Mouse (Mus musculus) kidney, adult 2 months (tissue): ENCODE results near the gene Pradc1.

ENCODE experiments used
- CTCF ChIP-seq: fragments of 200-500 bp; conservative IDR thresholded peaks from 2 replicates; pipeline ENCODE4 v1.5.1; 2011; ENCODE audit warnings: low read depth, mild to moderate bottlenecking, control low read depth, low read length, moderate library complexity, mixed read lengths; ENCODE audit not compliant: insufficient read depth, insufficient read length
- POLR2A ChIP-seq: fragments of 200-500 bp; IDR thresholded peaks from one replicate; pipeline ENCODE4 v1.6.1; 2011; ENCODE audit warnings: low read depth, low read length, control low read depth

DNA sequence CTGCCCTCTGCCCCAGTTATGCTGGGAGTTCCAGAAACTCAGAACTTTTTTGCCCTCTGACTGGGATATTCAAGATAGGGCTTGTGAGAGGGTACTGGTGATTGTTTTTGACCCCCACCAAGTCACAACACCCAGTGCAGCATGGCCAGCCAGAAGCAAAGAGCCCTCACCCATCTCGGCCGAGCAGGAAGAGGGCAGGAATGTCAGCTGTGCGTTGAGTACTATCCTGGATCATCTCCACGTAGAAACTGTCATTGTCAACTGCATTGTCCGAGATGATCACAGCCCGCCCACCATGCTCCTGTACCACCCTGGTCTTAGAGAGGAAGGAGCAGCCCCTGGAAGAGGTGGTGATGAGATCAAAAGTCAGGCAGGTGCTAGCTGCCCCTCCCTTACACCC, 4.4 kb downstream of the Pradc1 start:
- TF ChIP-seq CTCF, result no peak
- TF ChIP-seq POLR2A, result no peak
